8 mouse cellular contexts compared by ENCODE assay signal in genomic region chr2:75831881-75832633, GRCm38 (mm10). TPM values are rescaled to one million over a fixed set of nuclear protein-coding genes. Genes with fewer than 3 reads are reported as not detected.
DNase-seq lines count a peak whose midpoint lies in the region; ATAC-seq and TF ChIP-seq lines count a peak whose summit lies in the region.

Gene Agps (plus strand): TSS chr2:75832177.

- CTCF ChIA-PET in Patski (lab: Charles Lee): no interaction called here

- peak within 1 kb of the TSS; percentile 63 for H3K4me2 ChIP-seq in hindbrain, embryonic 15.5 days

- peak; percentile 93 for ATAC-seq in Patski
- ATAC-seq in hindbrain, embryonic 15.5 days (ENCODE audit: low FRiP score, low read depth): peak; percentile 94

- no peaks in the 10 kb centered on the region for H3K9me3 ChIP-seq in hindbrain, embryonic 15.5 days

- no peak for TF ChIP-seq CTCF in Patski (IDR thresholded peaks at IDR 0.05)

- WGBS in hindbrain, embryonic 15.5 days: under 1% methylated on average over 67 of the region's 86 CpGs

- H3K27me3 ChIP-seq in Patski: no peaks in the 10 kb centered on the region
- H3K27me3 ChIP-seq in hindbrain, embryonic 15.5 days: no peaks in the 10 kb centered on the region

- POLR2A ChIA-PET in Patski (lab: Charles Lee): interaction anchor here (0.5 to 0.6 kb wide), 2 partner anchors 195 to 907 kb away, joined by 3 to 5 read pairs; no protein-coding TSS in a partner anchor

- H3K9ac ChIP-seq in hindbrain, embryonic 15.5 days: peak within 1 kb of the TSS; percentile 83

- H3K27ac ChIP-seq in hindbrain, embryonic 15.5 days (replicated peaks): peak within 1 kb of the TSS; percentile 74

- peak within 1 kb of the TSS; percentile 79 for H3K4me3 ChIP-seq in hindbrain, embryonic 15.5 days

- DNase-seq in Patski (ENCODE audit: low read depth, low spot score): no peak
- peak; percentile 86 to 93 for DNase-seq in cerebellum, postnatal 14 days
- DNase-seq in frontal cortex, postnatal 25 days (ENCODE audit: low spot score in 2 of 2): peak; percentile 74 to 78
- DNase-seq in left cerebral cortex, adult 11 months (ENCODE audit: low spot score): peak; percentile 73
- peak; percentile 93 to 95 for DNase-seq in lung, postnatal 4 days
- peak; percentile 74 for DNase-seq in retina, postnatal 7 days (ENCODE audit: low read depth, low spot score)
- DNase-seq in urinary bladder, adult 2 months (ENCODE audit: low spot score): peak; percentile 87

- peaks cover 16% of the 10 kb centered on the region for H3K4me1 ChIP-seq in hindbrain, embryonic 15.5 days (replicated peaks)

- in situ Hi-C loops in Patski (cut with MboI; ENCODE audit: low pct_unique_long_range_greater_than_20kb): no loop called here

- no peaks in the 10 kb centered on the region for H3K36me3 ChIP-seq in hindbrain, embryonic 15.5 days

RNA-seq across cellular contexts. Expression of gene Agps, which starts in this region (rescaled TPM):
- polyA plus RNA-seq in Patski (2021): 37.0 TPM
- polyA plus RNA-seq in hindbrain, embryonic 15.5 days (2015; fragmentation: Nextera tagmentation; extraction: Ambion mirVana): 28.0 and 28.5 TPM in 2 replicates
- 9.1 and 9.3 TPM in 2 replicates for polyA plus RNA-seq in urinary bladder, adult 2 months (2012; rRNA removed)
